Comparison of ENCODE assay signal across 16 mouse cellular contexts in the genomic region with DNA sequence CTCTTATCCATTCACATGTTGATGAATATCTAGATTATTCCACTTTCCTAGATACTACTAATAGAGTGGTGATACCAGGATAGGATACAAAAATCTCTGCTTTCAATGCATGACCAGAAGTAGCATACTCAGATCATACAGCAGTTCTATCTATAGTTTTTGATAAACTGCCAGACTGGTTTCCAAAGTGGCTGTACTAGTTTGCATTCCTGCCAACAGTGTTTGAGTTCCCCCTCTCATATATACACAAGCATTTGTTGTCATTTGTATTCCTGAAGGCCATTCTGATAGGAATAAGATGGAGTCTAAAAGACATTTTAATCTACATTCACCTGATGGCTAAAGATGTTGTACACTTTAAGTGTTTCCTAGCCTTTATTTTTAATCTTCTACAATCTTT.
DNase-seq lines count a peak whose midpoint lies in the region; ATAC-seq lines count a peak whose summit lies in the region.
"Had no signal": no experiment of that assay in that cellular context is flagged by ENCODE, and none has a peak within 500 bp of the region (broad histone marks: within the 10 kb centered on the region; RNA-seq: fewer than 3 reads in every experiment).

No protein-coding gene starts in this region.

- DNase-seq in urinary bladder, postnatal 36 days (ENCODE audit: low spot score in 2 of 2): no peak
- DNase-seq in layer of hippocampus, adult 11-12 months (ENCODE audit: low spot score): no peak
- DNase-seq: adrenal gland, adult 2 months; adrenal gland, postnatal 10 days; adrenal gland, postnatal 25 days; cerebellum, adult 11-12 months; cerebellum, adult 2 months; cerebellum, adult 9-10 months; cerebellum, postnatal 10 days; cerebellum, postnatal 25 days had no signal

- ATAC-seq in CD4-positive, CD25-positive, alpha-beta regulatory T cell, adult 4 months: peak; percentile 62
- ATAC-seq in activated CD4-positive, CD25-positive, alpha-beta regulatory T cell, adult 4 months: peak; percentile 80
- ATAC-seq in inflammation-experienced regulatory T-cells, adult 6 months: peak; percentile 69
- ATAC-seq: forebrain, embryonic 14.5 days; forebrain, embryonic 16.5 days; Patski had no signal
